Mouse (Mus musculus): ENCODE data around the gene Lrrc8d.

Lrrc8d gene

GRCm38 (mm10) chr5:105699141-105700069 lies at the start of gene Lrrc8d:
Gene Lrrc8d (plus strand): TSS chr5:105699969.
- peak; percentile 57 for DNase-seq (ENCODE audit: low read depth, low spot score)

GRCm38 (mm10) chr5:105650728-105651479 lies 48.9 kb upstream of the Lrrc8d start:
- no peak for DNase-seq (ENCODE audit: low read depth, low spot score)

GRCm38 (mm10) chr5:105651561-105651991 lies 48.2 kb upstream of the Lrrc8d start:
- no peak for DNase-seq (ENCODE audit: low read depth, low spot score)

- peak; percentile 72 for DNase-seq (ENCODE audit: low read depth, low spot score)
Measured at GRCm38 (mm10) chr5:105654237-105655063, 45.3 kb upstream of the Lrrc8d start.

- no peak for DNase-seq (ENCODE audit: low read depth, low spot score)
Measured at GRCm38 (mm10) chr5:105655100-105655734, 44.6 kb upstream of the Lrrc8d start.

- DNase-seq (ENCODE audit: low read depth, low spot score), result no peak
Measured at GRCm38 (mm10) chr5:105661894-105662293, 37.9 kb upstream of the Lrrc8d start.

- DNase-seq (ENCODE audit: low read depth, low spot score), result no peak
Measured at GRCm38 (mm10) chr5:105666930-105667329, 32.8 kb upstream of the Lrrc8d start.

GRCm38 (mm10) chr5:105667411-105667810 lies 32.4 kb upstream of the Lrrc8d start:
- no peak for DNase-seq (ENCODE audit: low read depth, low spot score)

GRCm38 (mm10) chr5:105669086-105669485 lies 30.7 kb upstream of the Lrrc8d start:
- DNase-seq (ENCODE audit: low read depth, low spot score), result no peak

GRCm38 (mm10) chr5:105669508-105670353 lies 30.0 kb upstream of the Lrrc8d start:
- no peak for DNase-seq (ENCODE audit: low read depth, low spot score)

- DNase-seq (ENCODE audit: low read depth, low spot score), result no peak
Measured at GRCm38 (mm10) chr5:105672332-105672731, 27.4 kb upstream of the Lrrc8d start.

GRCm38 (mm10) chr5:105675511-105675910 lies 24.3 kb upstream of the Lrrc8d start:
- DNase-seq (ENCODE audit: low read depth, low spot score), result no peak

- no peak for DNase-seq (ENCODE audit: low read depth, low spot score)
Measured at GRCm38 (mm10) chr5:105677071-105677470, 22.7 kb upstream of the Lrrc8d start.

GRCm38 (mm10) chr5:105678243-105678642 lies 21.5 kb upstream of the Lrrc8d start:
- no peak for DNase-seq (ENCODE audit: low read depth, low spot score)

- no peak for DNase-seq (ENCODE audit: low read depth, low spot score)
Measured at GRCm38 (mm10) chr5:105679261-105679660, 20.5 kb upstream of the Lrrc8d start.

- DNase-seq (ENCODE audit: low read depth, low spot score), result no peak
Measured at GRCm38 (mm10) chr5:105679921-105680843, 19.6 kb upstream of the Lrrc8d start.

- no peak for DNase-seq (ENCODE audit: low read depth, low spot score)
Measured at GRCm38 (mm10) chr5:105682143-105682611, 17.6 kb upstream of the Lrrc8d start.

- no peak for DNase-seq (ENCODE audit: low read depth, low spot score)
Measured at GRCm38 (mm10) chr5:105683912-105684350, 15.8 kb upstream of the Lrrc8d start.
